Mouse (Mus musculus) CH12.LX (cell line): ENCODE measurements at regions not wholly inside any gene's neighbourhood (a gene's known extent, or its start where the extent isn't known, plus 50 kb on each side); places are given as distances from the start of the nearest gene placed in this dataset.

ENCODE experiments used
- DNase-seq: peaks from one replicate; pipeline ENCODE4 v3.0.0-alpha.2; 2013; ENCODE audit errors: extremely low read depth
- H3K27ac ChIP-seq: 2 replicates; pipeline ENCODE4 v1.5.1; 2012; ENCODE audit warnings: low read depth, mild to moderate bottlenecking, control low read depth, moderate library complexity; ENCODE audit not compliant: insufficient read depth
- H3K27me3 ChIP-seq: replicated peaks from 2 replicates; pipeline ENCODE3; 2012; ENCODE audit warnings: inconsistent platforms
- H3K36me3 ChIP-seq, 2 experiments: replicated peaks in 1 of 2; 2 replicates each; pipeline versions ENCODE3 to v1.6.1; 2012; ENCODE audit warnings: inconsistent platforms in 1 of 2, low read length in 1 of 2, mild to moderate bottlenecking in 1 of 2, mixed read lengths in 1 of 2, moderate library complexity in 1 of 2; ENCODE audit not compliant: control insufficient read depth in 1 of 2, insufficient read depth in 1 of 2
- H3K4me1 ChIP-seq, 2 experiments: 2 replicates each; pipeline ENCODE4 v1.6.1; 2012; ENCODE audit warnings: inconsistent platforms in 1 of 2, moderate library complexity in 1 of 2; ENCODE audit not compliant: insufficient read depth in 2 of 2, control insufficient read depth in 1 of 2
- H3K4me2 ChIP-seq: 2 replicates; pipeline ENCODE4 v1.6.1; 2012; ENCODE audit warnings: low read depth, mild to moderate bottlenecking, control low read depth; ENCODE audit not compliant: poor library complexity, insufficient read depth, severe bottlenecking
- H3K4me3 ChIP-seq, 3 experiments: fragments of 150-350 bp in 1 of 3; sonication (generic) in 1 of 3; replicated peaks in 1 of 3; 2 replicates each; pipeline versions ENCODE3 to v1.5.1; 2011 to 2012; ENCODE audit warnings: low read depth in 2 of 3, low read length in 2 of 3, mild to moderate bottlenecking in 2 of 3, moderate library complexity in 2 of 3, control low read depth in 1 of 3, improper control_type of control experiment in 1 of 3, inconsistent platforms in 1 of 3, mixed read lengths in 1 of 3; ENCODE audit not compliant: poor library complexity in 1 of 3
- H3K79me2 ChIP-seq: replicated peaks from 2 replicates; pipeline ENCODE4 v1.6.1; 2012; ENCODE audit warnings: mild to moderate bottlenecking, moderate library complexity; ENCODE audit not compliant: control insufficient read depth, poor library complexity, insufficient read depth, severe bottlenecking; ENCODE audit errors: extremely low read depth
- H3K9ac ChIP-seq: 2 replicates; pipeline ENCODE4 v1.6.1; 2012; ENCODE audit warnings: low read depth, mild to moderate bottlenecking, control low read depth, moderate library complexity; ENCODE audit not compliant: insufficient read depth
- H3K9me3 ChIP-seq: replicated peaks from 2 replicates; pipeline ENCODE3; 2012; ENCODE audit warnings: low read length, inconsistent platforms, mixed read lengths
- BHLHE40 ChIP-seq: IDR thresholded peaks from 2 replicates; pipeline ENCODE4 v1.6.1; 2011; ENCODE audit warnings: mild to moderate bottlenecking, low read depth, low read length, improper control_type of control experiment
- CHD2 ChIP-seq: IDR thresholded peaks from 2 replicates; pipeline ENCODE4 v1.6.1; 2011; ENCODE audit warnings: low read length, improper control_type of control experiment
- CTCF ChIP-seq, 2 experiments: IDR thresholded peaks in 1 of 2; conservative IDR thresholded peaks in 1 of 2; 2 replicates each; pipeline ENCODE4 v1.5.1; 2011 to 2012; ENCODE audit warnings: low read depth in 2 of 2, low read length in 2 of 2, improper control_type of control experiment in 1 of 2, inconsistent platforms in 1 of 2, mild to moderate bottlenecking in 1 of 2, moderate library complexity in 1 of 2
- E2F4 ChIP-seq: IDR thresholded peaks from 2 replicates; pipeline ENCODE4 v1.6.1; 2011; ENCODE audit warnings: low read depth, low read length, improper control_type of control experiment; ENCODE audit not compliant: insufficient replicate concordance
- EP300 ChIP-seq: IDR thresholded peaks from 2 replicates; pipeline ENCODE4 v1.6.1; 2011; ENCODE audit warnings: low read length, improper control_type of control experiment
- ETS1 ChIP-seq: conservative IDR thresholded peaks from 2 replicates; pipeline ENCODE4 v1.6.1; 2012; ENCODE audit warnings: low read depth, mild to moderate bottlenecking, inconsistent platforms, low read length, improper control_type of control experiment, moderate library complexity
- GABPA ChIP-seq: IDR thresholded peaks from 2 replicates; pipeline ENCODE4 v1.6.1; 2012; ENCODE audit warnings: low read depth, low read length, improper control_type of control experiment, inconsistent platforms; ENCODE audit not compliant: insufficient replicate concordance
- HCFC1 ChIP-seq: IDR thresholded peaks from 2 replicates; pipeline ENCODE4 v1.6.1; 2012; ENCODE audit warnings: low read depth, mild to moderate bottlenecking, inconsistent platforms, low read length, improper control_type of control experiment
- IRF4 ChIP-seq: IDR thresholded peaks from 2 replicates; pipeline ENCODE4 v1.6.1; 2014; ENCODE audit warnings: low read depth, mild to moderate bottlenecking, inconsistent platforms, low read length, improper control_type of control experiment
- JUN ChIP-seq: IDR thresholded peaks from 2 replicates; pipeline ENCODE4 v1.6.1; 2011; ENCODE audit warnings: low read depth, mild to moderate bottlenecking, low read length, improper control_type of control experiment, moderate library complexity; ENCODE audit not compliant: insufficient read depth
- KAT2A ChIP-seq: IDR thresholded peaks from 2 replicates; pipeline ENCODE4 v1.6.1; 2012; ENCODE audit warnings: low read length, improper control_type of control experiment, inconsistent platforms; ENCODE audit not compliant: insufficient replicate concordance
- MAFK ChIP-seq: IDR thresholded peaks from 2 replicates; pipeline ENCODE4 v1.6.1; 2011; ENCODE audit warnings: low read length, improper control_type of control experiment; ENCODE audit not compliant: insufficient replicate concordance
- MAX ChIP-seq: IDR thresholded peaks from 2 replicates; pipeline ENCODE4 v1.6.1; 2011; ENCODE audit warnings: low read length, improper control_type of control experiment
- MAZ ChIP-seq: IDR thresholded peaks from 2 replicates; pipeline ENCODE4 v1.6.1; 2012; ENCODE audit warnings: low read depth, mild to moderate bottlenecking, inconsistent platforms, low read length, improper control_type of control experiment, moderate library complexity
- MEF2A ChIP-seq: IDR thresholded peaks from 2 replicates; pipeline ENCODE4 v1.6.1; 2014; ENCODE audit warnings: low read depth, mild to moderate bottlenecking, inconsistent platforms, low read length, improper control_type of control experiment, borderline replicate concordance
- MYC ChIP-seq: IDR thresholded peaks from 2 replicates; pipeline ENCODE4 v1.6.1; 2011; ENCODE audit warnings: low read depth, mild to moderate bottlenecking, improper control_type of control experiment, low read length
- PAX5 ChIP-seq: IDR thresholded peaks from 2 replicates; pipeline ENCODE4 v1.6.1; 2012; ENCODE audit warnings: low read length, inconsistent platforms, mixed read lengths
- POLR2A ChIP-seq: IDR thresholded peaks from 2 replicates; pipeline ENCODE4 v1.6.1; 2011; ENCODE audit warnings: low read depth, mild to moderate bottlenecking, improper control_type of control experiment, low read length
- POLR2AphosphoS2 ChIP-seq: IDR thresholded peaks from 2 replicates; pipeline ENCODE4 v1.6.1; 2011; ENCODE audit warnings: low read depth, low read length, improper control_type of control experiment
- RAD21 ChIP-seq: IDR thresholded peaks from 2 replicates; pipeline ENCODE4 v1.6.1; 2011; ENCODE audit warnings: low read depth, mild to moderate bottlenecking, low read length, improper control_type of control experiment, moderate library complexity
- RCOR1 ChIP-seq: conservative IDR thresholded peaks from 2 replicates; pipeline ENCODE4 v1.6.1; 2012; ENCODE audit warnings: low read depth, mild to moderate bottlenecking, inconsistent platforms, low read length, improper control_type of control experiment
- SMC3 ChIP-seq: IDR thresholded peaks from 2 replicates; pipeline ENCODE4 v1.6.1; 2011; ENCODE audit warnings: low read depth, low read length, improper control_type of control experiment
- TBP ChIP-seq: conservative IDR thresholded peaks from 2 replicates; pipeline ENCODE4 v1.6.1; 2011; ENCODE audit warnings: low read depth, low read length, improper control_type of control experiment
- UBTF ChIP-seq: IDR thresholded peaks from 2 replicates; pipeline ENCODE4 v1.6.1; 2012; ENCODE audit warnings: low read depth, mild to moderate bottlenecking, inconsistent platforms, low read length, improper control_type of control experiment, moderate library complexity
- USF1 ChIP-seq: IDR thresholded peaks from 2 replicates; pipeline ENCODE4 v1.6.1; 2014; ENCODE audit warnings: low read depth, mild to moderate bottlenecking, inconsistent platforms, low read length, improper control_type of control experiment
- USF2 ChIP-seq: conservative IDR thresholded peaks from 2 replicates; pipeline ENCODE4 v1.6.1; 2011; ENCODE audit warnings: low read depth, low read length, improper control_type of control experiment
- ZC3H11A ChIP-seq: IDR thresholded peaks from 2 replicates; pipeline ENCODE4 v1.6.1; 2012; ENCODE audit warnings: low read depth, mild to moderate bottlenecking, inconsistent platforms, low read length, improper control_type of control experiment
- ZKSCAN1 ChIP-seq: IDR thresholded peaks from 2 replicates; pipeline ENCODE4 v1.6.1; 2012; ENCODE audit warnings: low read depth, inconsistent platforms, low read length, improper control_type of control experiment, borderline replicate concordance
- dilution Hi-C: fragments of 300-500 bp; cut with MboI; formaldehyde crosslinking; loops from 2 replicates; pipeline ENCODE4 v1.14.3; 2020; ENCODE audit warnings: low sequenced_read_pairs; ENCODE audit not compliant: extremely low pct_unique_long_range_greater_than_20kb, extremely low pct_ligation_motif_present
- in situ Hi-C: fragments of 300-500 bp; cut with MboI; formaldehyde crosslinking; loops from 3 replicates; pipeline ENCODE4 v1.14.3; 2019; ENCODE audit warnings: low sequenced_read_pairs, low pct_ligation_motif_present, low pct_unique_long_range_greater_than_20kb, mixed read lengths

GRCm38 (mm10) chr6:103353346-103353745 is 157.0 kb upstream of the Chl1 start:
- Histone ChIP-seq H3K9ac (no peak overlapping the region), H3K36me3 (no peaks in the 10 kb centered on the region), H3K79me2 (no peaks in the 10 kb centered on the region), H3K4me2 (no peak overlapping the region), H3K9me3 (peaks cover 21% of the 10 kb centered on the region), H3K4me3 (no peak overlapping the region), H3K27ac (no peak overlapping the region), H3K4me1 (no peaks in the 10 kb centered on the region)
- DNase-seq, result no peak
- in situ Hi-C loops (no loop called here), dilution Hi-C loops (no loop called here)
- no peak for TF ChIP-seq RAD21
- TF ChIP-seq ETS1, result no peak
- TF ChIP-seq EP300, result no peak
- no peak for TF ChIP-seq TBP
- TF ChIP-seq KAT2A, result no peak
- no peak for TF ChIP-seq MEF2A
- no peak for TF ChIP-seq MAZ
- no peak for TF ChIP-seq IRF4
- TF ChIP-seq POLR2A, result no peak
- no peak for TF ChIP-seq MAFK
- no peak for TF ChIP-seq CTCF (conservative IDR thresholded peaks at IDR 0.05 in 1 of 2, IDR thresholded peaks at IDR 0.05 in 1 of 2; ENCODE audit: low read depth in 2 of 2, low read length in 2 of 2)
- TF ChIP-seq ZKSCAN1, result no peak
- TF ChIP-seq GABPA, result no peak
- TF ChIP-seq RCOR1, result no peak
- TF ChIP-seq USF1, result no peak
- no peak for TF ChIP-seq CHD2
- no peak for TF ChIP-seq USF2
- TF ChIP-seq HCFC1, result no peak
- TF ChIP-seq MAX, result no peak
- TF ChIP-seq BHLHE40, result no peak
- TF ChIP-seq, all 38 proteins: peak for 0
- H3K27me3 ChIP-seq, result no peaks in the 10 kb centered on the region

- in situ Hi-C loops, result no loop called here
- Histone ChIP-seq H3K4me2 (no peak overlapping the region), H3K36me3 (no peaks in the 10 kb centered on the region), H3K79me2 (no peaks in the 10 kb centered on the region)
- DNase-seq, result no peak
- dilution Hi-C loops, result no loop called here
- TF ChIP-seq JUN (no peak), GABPA (no peak), PAX5 (no peak), MAX (no peak), MYC (no peak), CHD2 (no peak), E2F4 (no peak), SMC3 (no peak), ZC3H11A (no peak), MEF2A (no peak), UBTF (no peak), BHLHE40 (no peak), POLR2A (no peak), POLR2AphosphoS2 (no peak), KAT2A (no peak), CTCF (conservative IDR thresholded peaks at IDR 0.05 in 1 of 2, IDR thresholded peaks at IDR 0.05 in 1 of 2; ENCODE audit: low read depth in 2 of 2, low read length in 2 of 2) (no peak)
- TF ChIP-seq, all 38 proteins: peak for 0
- Histone ChIP-seq H3K9me3 (peaks cover 29% of the 10 kb centered on the region), H3K27ac (no peak overlapping the region), H3K4me1 (no peaks in the 10 kb centered on the region), H3K4me3 (no peak overlapping the region), H3K9ac (no peak overlapping the region), H3K27me3 (no peaks in the 10 kb centered on the region)
Measured at GRCm38 (mm10) chr6:103366782-103367491, 143.4 kb upstream of the Chl1 start.
